Mouse (Mus musculus) lung, postnatal 36 days (tissue): ENCODE data around the gene Spsb2.
"Not testable (repeated sequence)": the region's sequence is repeated elsewhere in the genome, so short reads cannot be mapped to it uniquely, and the experiment has no call there.

Experiments
- DNase-seq: peaks from one replicate; pipeline ENCODE4 v3.0.0; 2022; ENCODE audit warnings: mixed read lengths

Spsb2 gene

GRCm38 (mm10) chr6:124817971-124818370 is 9.5 kb downstream of the Spsb2 start:
- peak; percentile 42 for DNase-seq

- DNase-seq = no peak
These were observed 12.4 kb downstream of the Spsb2 start for GRCm38 (mm10) chr6:124820891-124821290.

GRCm38 (mm10) chr6:124822049-124822448 is 13.6 kb downstream of the Spsb2 start:
- no peak for DNase-seq

GRCm38 (mm10) chr6:124828101-124828592 is 19.7 kb downstream of the Spsb2 start:
- peak; percentile 40 for DNase-seq

GRCm38 (mm10) chr6:124828868-124829798 is 20.7 kb downstream of the Spsb2 start, which contains the start of the genes Usp5 and Cdca3:
Gene Usp5 (minus strand): TSS chr6:124829484.
Gene Cdca3 (plus strand): TSS chr6:124829547.
- peak; percentile 99 for DNase-seq

GRCm38 (mm10) chr6:124829799-124830700 is 21.6 kb downstream of the Spsb2 start:
- DNase-seq = peak; percentile 98

GRCm38 (mm10) chr6:124831199-124831598 is 22.7 kb downstream of the Spsb2 start:
- DNase-seq = not testable (repeated sequence)

- no peak for DNase-seq
These were observed 23.2 kb downstream of the Spsb2 start for GRCm38 (mm10) chr6:124831649-124832048.

- peak; percentile 38 for DNase-seq
These were observed 26.1 kb downstream of the Spsb2 start for GRCm38 (mm10) chr6:124834512-124835081.

- peak; percentile 61 for DNase-seq
These were observed 27.1 kb downstream of the Spsb2 start for GRCm38 (mm10) chr6:124835531-124835930.

- DNase-seq = no peak
These were observed 27.9 kb downstream of the Spsb2 start for GRCm38 (mm10) chr6:124836411-124836810.

- DNase-seq = no peak
These were observed 31.3 kb downstream of the Spsb2 start for GRCm38 (mm10) chr6:124839805-124840204.

GRCm38 (mm10) chr6:124840241-124841167 is 32.0 kb downstream of the Spsb2 start, which contains the start of gene Gnb3:
Gene Gnb3 (minus strand): TSS chr6:124840275.
- DNase-seq = no peak

- peak; percentile 97 for DNase-seq
These were observed 38.8 kb downstream of the Spsb2 start for GRCm38 (mm10) chr6:124847305-124847704.

GRCm38 (mm10) chr6:124850535-124850934 is 42.1 kb downstream of the Spsb2 start:
- DNase-seq = no peak

GRCm38 (mm10) chr6:124854647-124855046 is 46.2 kb downstream of the Spsb2 start:
- no peak for DNase-seq

GRCm38 (mm10) chr6:124856321-124856720 is 47.9 kb downstream of the Spsb2 start:
- DNase-seq = no peak

GRCm38 (mm10) chr6:124856916-124857839 is 48.7 kb downstream of the Spsb2 start, which contains the start of gene P3h3:
Gene P3h3 (minus strand): TSS chr6:124857752.
- DNase-seq = peak; percentile 83

GRCm38 (mm10) chr6:124857840-124858530 is 49.5 kb downstream of the Spsb2 start:
- no peak for DNase-seq
